Mouse (Mus musculus): ENCODE measurements around the gene Lrrfip1.

DNA sequence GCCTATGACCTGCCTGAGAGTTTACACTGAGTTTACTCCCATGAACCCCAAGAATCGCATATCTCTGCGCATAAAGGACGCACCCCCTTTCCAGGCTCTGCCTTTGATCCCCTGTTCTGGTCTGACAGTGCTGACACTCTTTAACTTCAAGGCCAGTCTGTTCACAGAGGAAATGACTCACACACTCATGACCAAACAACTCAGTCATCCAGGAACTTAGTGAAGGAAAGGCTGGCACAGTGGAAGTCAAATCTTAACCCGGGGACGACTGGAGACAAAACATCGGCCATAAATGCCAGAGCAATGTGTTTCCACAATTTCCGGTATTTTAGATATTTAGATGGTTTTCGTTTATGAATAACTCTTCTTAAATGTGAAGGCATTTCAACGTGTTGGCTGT is 25.4 kb downstream of the Lrrfip1 start:
- TF ChIP-seq CTCF (IDR thresholded peaks at IDR 0.05; ENCODE audit: borderline replicate concordance, insufficient read depth, low read depth, low read length) (no peak), POLR2A (IDR thresholded peaks at IDR 0.05; ENCODE audit: borderline replicate concordance, insufficient read depth, low read length) (no peak)
